Mouse (Mus musculus) midbrain, postnatal 0 days (tissue): ENCODE data around the gene Tnp2. TPM values are rescaled to one million over a fixed set of nuclear protein-coding genes. Genes with fewer than 3 reads are reported as not detected.
A peak's percentile ranks its signal among the peaks of the same experiment; 100 is the strongest.

ENCODE experiments used
- ATAC-seq: fragments of 200-750 bp; cut with Nextera tagmentation; 2 replicates; pipeline ENCODE4 v1.8.0; 2017; ENCODE audit warnings: moderate number of reproducible peaks, mild to moderate bottlenecking, moderate TSS enrichment, moderate library complexity; ENCODE audit not compliant: low FRiP score
- DNase-seq: peaks from one replicate; pipeline ENCODE4 v3.0.0-alpha.2; 2015; ENCODE audit warnings: low spot score
- H3K27ac ChIP-seq: fragments of 300-500 bp; sonication (generic); 2 replicates; pipeline ENCODE4 v1.5.1; 2014; ENCODE audit warnings: low read depth, mild to moderate bottlenecking, low read length, mixed read lengths
- H3K27me3 ChIP-seq: fragments of 300-500 bp; sonication (generic); 2 replicates; pipeline ENCODE4 v1.6.1; 2014; ENCODE audit warnings: low read length, control low read depth, mixed read lengths; ENCODE audit not compliant: insufficient read depth
- H3K36me3 ChIP-seq: fragments of 300-500 bp; sonication (generic); 2 replicates; pipeline ENCODE4 v1.6.1; 2014; ENCODE audit warnings: low read length, control low read depth, mixed read lengths; ENCODE audit not compliant: insufficient read depth
- H3K4me1 ChIP-seq: fragments of 300-500 bp; sonication (generic); 2 replicates; pipeline ENCODE4 v1.6.1; 2014; ENCODE audit warnings: mild to moderate bottlenecking, control low read depth, antibody characterized with exemption, low read length, mixed read lengths; ENCODE audit not compliant: insufficient read depth
- H3K4me2 ChIP-seq: fragments of 300-500 bp; sonication (generic); 2 replicates; pipeline ENCODE4 v1.6.1; 2014; ENCODE audit warnings: low read depth, mild to moderate bottlenecking, low read length, mixed read lengths; ENCODE audit not compliant: poor library complexity, severe bottlenecking
- H3K4me3 ChIP-seq: fragments of 300-500 bp; sonication (generic); 2 replicates; pipeline ENCODE4 v1.5.1; 2014; ENCODE audit warnings: low read depth, mild to moderate bottlenecking, low read length, moderate library complexity
- H3K9ac ChIP-seq: fragments of 300-500 bp; sonication (generic); replicated peaks from 2 replicates; pipeline ENCODE4 v1.6.1; 2014; ENCODE audit warnings: mild to moderate bottlenecking, low read length, moderate library complexity, mixed read lengths; ENCODE audit not compliant: poor library complexity, severe bottlenecking
- H3K9me3 ChIP-seq: fragments of 300-500 bp; sonication (generic); 2 replicates; pipeline ENCODE4 v1.6.1; 2016; ENCODE audit warnings: low read length, control low read depth
- CTCF ChIP-seq: IDR thresholded peaks from 2 replicates; pipeline ENCODE4 v1.5.1; 2016; ENCODE audit warnings: antibody characterized with exemption, mild to moderate bottlenecking
- WGBS: fragments of 180-500 bp; shearing (Covaris S2); extraction: QIAGEN DNeasy Blood & Tissue Kit; methylation state at CpG from one replicate; pipeline ENCODE4 v1.1.7; 2014; 5-methylcytosine and 5-hydroxymethylcytosine counted together
- polyA plus RNA-seq: library from polyadenylated mRNA; unstranded; fragments of >200 nt; fragmentation: Nextera tagmentation; extraction: Ambion mirVana; gene quantifications from 2 replicates; pipeline ENCODE4 v1.2.1, GENCODE M21; 2015
- total RNA-seq: library from RNA; depleted of rRNA; stranded (reverse); fragments of >200 nt; gene quantifications from 2 replicates; pipeline ENCODE4 v1.2.3, GENCODE M21; 2014

Tnp2 gene
- total and polyA plus RNA-seq, 2 experiments from 2014 or later: not detected

- Histone ChIP-seq H3K27me3 (no peaks in the 10 kb centered on the region; the same call in 1 of the 2 replicates), H3K36me3 (no peaks in the 10 kb centered on the region), H3K4me2 (no peak overlapping the region), H3K27ac (no peak overlapping the region), H3K9ac (no peak overlapping the region), H3K4me3 (no peak overlapping the region), H3K4me1 (no peaks in the 10 kb centered on the region), H3K9me3 (no peaks in the 10 kb centered on the region)
- 71% methylated on average over 7 of the region's 7 CpGs for WGBS
- no peak for ATAC-seq
- DNase-seq: no peak
- no peak for TF ChIP-seq CTCF
These were observed 12.1 kb downstream of the Tnp2 start for GRCm38 (mm10) chr16:10776322-10776721.

- ATAC-seq (no peak), DNase-seq (no peak)
- Histone ChIP-seq H3K9me3 (no peaks in the 10 kb centered on the region), H3K9ac (no peak overlapping the region), H3K27ac (no peak overlapping the region), H3K4me1 (no peaks in the 10 kb centered on the region), H3K27me3 (no peaks in the 10 kb centered on the region), H3K4me3 (no peak overlapping the region), H3K36me3 (no peaks in the 10 kb centered on the region), H3K4me2 (no peak overlapping the region)
- 72% methylated on average over 4 of the region's 4 CpGs for WGBS
- TF ChIP-seq CTCF: no peak
These were observed 13.7 kb downstream of the Tnp2 start for GRCm38 (mm10) chr16:10774726-10775125.

- WGBS: 90% methylated on average over 8 of the region's 8 CpGs
- Histone ChIP-seq H3K4me1 (no peaks in the 10 kb centered on the region), H3K27me3 (no peaks in the 10 kb centered on the region), H3K9ac (no peak overlapping the region), H3K27ac (no peak overlapping the region), H3K4me3 (no peak overlapping the region), H3K36me3 (no peaks in the 10 kb centered on the region), H3K4me2 (no peak overlapping the region), H3K9me3 (no peaks in the 10 kb centered on the region)
- no peak for ATAC-seq
- no peak for TF ChIP-seq CTCF
- DNase-seq: no peak
These were observed 14.9 kb downstream of the Tnp2 start for GRCm38 (mm10) chr16:10773543-10773942.

GRCm38 (mm10) chr16:10771769-10772510, 16.5 kb downstream of the Tnp2 start:
- Histone ChIP-seq H3K4me1 (no peaks in the 10 kb centered on the region), H3K27me3 (no peaks in the 10 kb centered on the region), H3K4me3 (no peak overlapping the region), H3K27ac (no peak overlapping the region), H3K4me2 (no peak overlapping the region), H3K9me3 (no peaks in the 10 kb centered on the region), H3K36me3 (no peaks in the 10 kb centered on the region), H3K9ac (no peak overlapping the region)
- WGBS: 66% methylated on average over 19 of the region's 19 CpGs
- no peak for TF ChIP-seq CTCF
- ATAC-seq (no peak), DNase-seq (no peak)

GRCm38 (mm10) chr16:10770531-10771325, 17.7 kb downstream of the Tnp2 start:
- ATAC-seq: no peak
- Histone ChIP-seq H3K27ac (no peak overlapping the region), H3K4me2 (no peak overlapping the region), H3K9ac (no peak overlapping the region), H3K36me3 (no peaks in the 10 kb centered on the region), H3K27me3 (no peaks in the 10 kb centered on the region), H3K4me3 (no peak overlapping the region), H3K4me1 (no peaks in the 10 kb centered on the region), H3K9me3 (no peaks in the 10 kb centered on the region)
- 51% methylated on average over 4 of the region's 4 CpGs for WGBS
- TF ChIP-seq CTCF: 0 out of 2 replicates have a peak, but pooled peaks have one; percentile 3
- DNase-seq: no peak

GRCm38 (mm10) chr16:10769661-10770060, 18.8 kb downstream of the Tnp2 start:
- Histone ChIP-seq H3K4me3 (no peak overlapping the region), H3K4me1 (no peaks in the 10 kb centered on the region), H3K9me3 (no peaks in the 10 kb centered on the region), H3K27ac (no peak overlapping the region), H3K9ac (no peak overlapping the region), H3K27me3 (no peaks in the 10 kb centered on the region), H3K4me2 (no peak overlapping the region), H3K36me3 (no peaks in the 10 kb centered on the region)
- DNase-seq: no peak
- no peak for ATAC-seq
- TF ChIP-seq CTCF: no peak
- 31% methylated on average over 2 of the region's 2 CpGs for WGBS
